Mouse (Mus musculus): ENCODE results near the gene Atrip.

The Atrip gene

DNA sequence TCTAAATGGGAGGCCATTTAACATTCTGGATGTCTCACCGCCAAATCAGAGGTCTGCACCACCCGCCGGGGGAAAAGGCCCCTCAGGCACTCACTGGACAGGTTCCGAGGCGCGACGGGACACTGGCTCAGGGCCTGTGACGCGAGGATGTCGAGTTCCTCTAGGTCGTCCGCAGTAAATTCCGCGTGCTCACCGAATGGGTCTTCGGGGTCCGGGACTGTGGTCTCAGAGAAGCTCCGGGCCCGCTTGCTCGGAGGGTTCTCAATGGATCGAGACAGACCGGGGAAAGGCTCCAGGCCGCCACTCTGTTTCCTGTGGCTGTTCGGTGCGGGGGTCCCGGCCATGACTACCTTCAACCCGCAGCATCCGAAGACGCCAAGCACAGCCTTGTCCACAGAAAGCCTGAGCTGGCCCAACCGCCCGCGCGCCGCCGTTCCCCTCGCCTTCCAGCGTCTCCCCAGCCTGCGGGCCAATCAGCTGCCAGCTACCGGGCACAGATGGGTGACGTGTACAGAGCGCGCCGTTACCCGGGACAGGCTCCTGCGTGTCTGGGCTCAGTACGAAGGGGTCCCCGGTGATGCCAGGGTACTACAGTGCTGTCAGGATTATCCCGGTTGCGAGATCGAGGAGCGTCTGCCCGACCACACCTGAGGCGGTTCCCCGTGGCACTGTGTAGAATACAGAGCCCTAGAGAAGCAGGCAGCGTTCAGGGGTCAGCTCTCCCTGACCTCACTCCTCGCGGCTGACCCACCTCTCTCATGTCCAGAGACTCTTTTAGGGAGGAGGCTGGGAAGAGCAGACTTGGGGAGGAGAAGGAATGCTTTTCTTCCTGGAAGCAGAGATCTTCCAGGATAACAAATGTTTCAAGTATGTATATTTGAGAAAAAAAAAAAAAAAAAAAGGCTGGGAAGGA, at the start of gene Atrip:
Gene Atrip (minus strand): TSS at position 464 of the 913 bp plus-strand sequence.
- peak; percentile 87 for DNase-seq

- no peak for DNase-seq
Observed at GRCm38 (mm10) chr9:109123266-109123665, 49.3 kb upstream of the Atrip start.

GRCm38 (mm10) chr9:109122553-109123085, 48.7 kb upstream of the Atrip start:
- no peak for DNase-seq

DNA sequence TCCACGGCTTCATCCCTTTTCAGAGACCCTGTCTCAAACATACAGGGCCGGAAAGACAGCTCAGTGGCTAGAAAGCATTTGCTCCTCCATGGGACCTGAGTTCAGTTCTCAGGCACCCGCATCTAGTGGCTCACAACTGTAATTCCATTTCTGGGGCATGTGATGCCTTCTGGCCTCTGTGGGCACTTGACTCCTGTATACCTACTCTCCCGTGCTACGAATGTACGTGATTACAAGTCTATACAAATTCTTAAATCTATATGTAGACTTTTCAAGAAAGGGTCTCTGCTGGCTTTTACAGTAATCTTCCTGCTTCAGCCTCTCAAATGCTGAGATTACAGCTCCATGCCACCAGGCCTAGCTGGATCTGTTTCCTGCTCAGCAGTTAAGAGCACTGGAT, 47.0 kb upstream of the Atrip start:
- DNase-seq, result no peak

- no peak for DNase-seq
Observed at GRCm38 (mm10) chr9:109119571-109119970, 45.6 kb upstream of the Atrip start.

GRCm38 (mm10) chr9:109118106-109118505, 44.2 kb upstream of the Atrip start:
- no peak for DNase-seq

GRCm38 (mm10) chr9:109116205-109116604, 42.3 kb upstream of the Atrip start:
- DNase-seq, result no peak

DNA sequence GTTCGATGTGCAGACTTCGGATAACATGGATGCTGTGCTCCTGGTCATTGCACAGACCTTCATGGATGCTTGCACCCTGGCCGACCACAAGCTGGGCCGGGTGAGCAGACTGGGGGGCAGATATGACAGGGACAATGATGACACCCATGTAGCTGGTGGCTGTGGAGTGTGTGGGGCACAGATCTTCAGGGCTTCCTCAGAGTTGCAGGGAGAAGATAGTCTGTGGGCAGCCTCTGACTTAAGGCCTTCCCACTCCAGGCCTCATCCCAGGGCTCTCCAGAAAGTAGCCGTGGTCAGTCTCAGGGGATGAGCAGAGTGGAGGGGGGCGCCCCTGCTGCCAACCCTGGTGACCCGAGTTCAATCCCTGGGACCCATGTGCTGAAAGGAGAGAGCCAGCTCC, 40.9 kb upstream of the Atrip start:
- DNase-seq, result no peak

GRCm38 (mm10) chr9:109114276-109114675, 40.4 kb upstream of the Atrip start:
- peak; percentile 1 for DNase-seq

DNA sequence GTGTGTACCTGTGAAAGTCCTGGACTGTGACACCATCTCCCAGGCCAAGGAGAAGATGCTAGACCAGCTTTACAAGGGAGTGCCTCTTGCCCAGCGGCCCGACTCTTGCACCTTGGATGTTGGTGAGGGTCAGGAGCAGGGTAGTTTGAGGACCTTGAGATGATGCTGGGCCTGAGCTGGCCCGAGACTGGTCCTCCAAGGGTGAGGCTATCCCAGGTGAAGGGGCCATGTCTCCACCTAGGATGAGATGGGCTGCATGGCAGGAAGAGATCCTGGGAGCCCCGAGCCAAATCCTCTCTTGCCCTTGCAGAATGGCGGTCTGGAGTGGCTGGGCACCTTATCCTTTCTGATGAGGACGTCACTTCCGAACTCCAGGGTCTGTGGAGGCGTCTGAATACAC, 39.4 kb upstream of the Atrip start:
- no peak for DNase-seq

- no peak for DNase-seq
Observed at GRCm38 (mm10) chr9:109111591-109111990, 37.7 kb upstream of the Atrip start.

- no peak for DNase-seq
Observed at GRCm38 (mm10) chr9:109111101-109111500, 37.2 kb upstream of the Atrip start.

- no peak for DNase-seq
Observed at GRCm38 (mm10) chr9:109110240-109110639, 36.3 kb upstream of the Atrip start.

DNA sequence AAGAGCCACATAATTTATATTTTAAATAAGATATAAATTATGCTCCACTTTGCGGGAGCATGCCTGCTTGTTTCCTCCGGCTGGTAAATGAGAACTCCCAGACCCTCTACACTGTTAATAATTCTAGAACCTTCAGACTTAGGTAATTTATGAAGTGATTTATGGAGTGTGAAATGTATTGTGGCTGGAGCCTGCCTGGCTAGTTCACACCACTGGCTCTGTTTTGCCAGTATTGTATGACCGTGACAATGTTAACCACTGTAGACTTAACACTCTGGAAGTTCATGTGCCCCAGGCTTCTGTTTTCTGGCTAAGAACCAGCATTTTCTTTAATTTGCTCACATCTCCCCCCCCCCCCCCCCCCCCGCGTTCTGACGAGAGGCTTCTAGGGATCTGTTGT, 33.4 kb upstream of the Atrip start:
- DNase-seq, result no peak

DNA sequence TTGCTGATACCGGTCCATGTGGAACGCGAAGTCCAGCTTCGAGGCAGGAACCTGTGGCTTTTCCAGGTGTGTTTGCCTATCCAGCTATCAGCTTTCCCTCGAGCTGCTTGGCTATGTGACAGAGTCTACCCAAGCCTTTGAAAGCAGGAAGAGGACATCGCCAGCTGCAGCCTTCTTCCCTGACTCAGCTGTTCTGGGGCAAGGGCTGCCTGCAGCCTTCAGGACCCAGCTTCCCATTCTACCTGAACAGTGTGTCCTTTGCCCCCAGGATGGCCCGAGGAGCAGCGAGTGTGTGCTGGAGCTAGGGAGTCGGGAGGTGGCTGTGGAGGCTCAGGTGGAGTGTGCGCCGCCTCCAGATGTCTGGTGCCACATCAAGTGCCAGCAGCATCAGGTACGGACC, 31.7 kb upstream of the Atrip start:
- no peak for DNase-seq

DNA sequence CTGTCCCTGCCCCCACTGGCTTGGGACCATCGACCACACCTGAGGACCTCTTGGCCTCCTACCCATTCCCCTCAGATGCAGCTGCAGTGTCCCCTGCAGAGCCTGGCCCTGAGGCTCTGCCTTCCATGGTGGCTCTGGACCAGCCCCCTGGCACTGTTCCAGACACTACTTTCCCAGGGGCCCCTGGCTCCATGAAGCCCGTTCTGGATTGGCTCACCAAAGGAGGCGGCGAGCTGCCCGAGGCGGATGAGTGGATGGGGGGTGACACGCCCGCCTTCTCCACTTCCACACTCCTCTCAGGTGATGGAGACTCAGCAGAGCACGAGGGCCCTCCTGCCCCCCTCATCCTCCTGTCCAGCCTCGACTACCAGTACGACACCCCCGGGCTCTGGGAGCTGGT, 31.1 kb upstream of the Atrip start:
- DNase-seq, result peak; percentile 43

DNA sequence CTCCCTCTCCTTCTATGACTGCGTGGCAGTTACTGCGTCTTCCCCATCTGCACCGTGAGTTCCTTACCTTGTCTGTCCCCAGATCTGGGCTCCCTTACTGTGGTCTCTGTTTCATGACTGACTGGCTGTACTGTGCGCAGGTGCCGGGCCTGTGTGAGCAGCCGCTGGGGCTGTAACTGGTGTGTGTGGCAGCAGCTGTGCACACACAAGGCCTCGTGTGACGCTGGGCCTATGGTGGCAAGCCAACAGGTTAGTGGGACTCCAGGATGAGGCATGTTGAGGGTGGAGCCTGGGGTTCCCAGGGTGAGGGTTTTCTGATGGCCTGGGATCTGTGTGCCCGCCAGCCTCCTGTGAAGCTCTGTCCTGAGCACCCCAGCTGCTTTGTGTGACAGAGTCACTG, 30.2 kb upstream of the Atrip start:
- no peak for DNase-seq

DNA sequence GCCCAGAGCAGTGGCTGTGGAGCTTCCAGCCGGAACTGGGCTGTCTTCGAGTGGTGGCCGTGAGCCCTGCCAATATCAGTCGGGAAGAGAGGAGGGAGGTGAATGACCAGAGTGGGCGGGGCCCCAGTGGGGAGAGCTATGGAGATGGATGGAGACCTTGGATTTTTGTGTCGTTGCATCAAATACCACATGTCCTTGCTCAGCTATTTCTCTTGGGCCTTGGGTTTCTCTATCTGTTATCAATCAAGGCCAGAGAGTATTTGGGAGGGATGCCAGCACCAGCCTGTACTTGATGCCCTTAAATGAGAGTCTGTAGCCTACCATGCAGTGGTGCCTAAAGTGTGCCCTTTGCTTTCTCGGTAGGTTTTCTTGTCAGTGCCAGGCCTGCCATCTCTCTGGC, 29.3 kb upstream of the Atrip start:
- DNase-seq, result no peak

GRCm38 (mm10) chr9:109102541-109102940, 28.6 kb upstream of the Atrip start:
- no peak for DNase-seq

DNA sequence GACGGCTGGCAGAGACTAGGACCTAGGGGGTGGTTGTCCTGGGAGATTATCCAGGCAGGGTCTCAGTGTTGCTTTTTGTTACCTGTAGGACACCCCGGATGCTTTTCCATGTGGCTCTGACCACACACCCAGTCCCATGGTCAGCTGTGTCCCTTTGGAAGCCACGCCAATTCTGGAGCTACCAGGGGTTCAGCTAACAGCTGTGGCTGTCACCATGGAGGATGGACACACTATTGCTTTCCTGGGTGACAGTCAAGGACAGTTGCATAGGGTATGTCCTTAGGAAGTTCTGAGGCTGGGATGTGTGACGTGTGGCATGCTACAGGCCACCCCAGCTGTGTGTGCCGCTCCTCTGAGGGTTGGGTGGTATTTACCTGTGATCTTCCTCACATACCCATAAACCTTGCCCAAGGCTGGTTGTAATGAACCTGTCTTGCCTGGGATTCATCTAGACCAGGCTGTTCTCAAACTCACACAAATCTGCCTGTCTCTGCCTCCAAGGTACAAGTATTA, 28.1 kb upstream of the Atrip start:
- no peak for DNase-seq

GRCm38 (mm10) chr9:109100307-109100928, 26.5 kb upstream of the Atrip start:
- no peak for DNase-seq

GRCm38 (mm10) chr9:109098969-109099368, 25.0 kb upstream of the Atrip start:
- DNase-seq, result peak; percentile 87

DNA sequence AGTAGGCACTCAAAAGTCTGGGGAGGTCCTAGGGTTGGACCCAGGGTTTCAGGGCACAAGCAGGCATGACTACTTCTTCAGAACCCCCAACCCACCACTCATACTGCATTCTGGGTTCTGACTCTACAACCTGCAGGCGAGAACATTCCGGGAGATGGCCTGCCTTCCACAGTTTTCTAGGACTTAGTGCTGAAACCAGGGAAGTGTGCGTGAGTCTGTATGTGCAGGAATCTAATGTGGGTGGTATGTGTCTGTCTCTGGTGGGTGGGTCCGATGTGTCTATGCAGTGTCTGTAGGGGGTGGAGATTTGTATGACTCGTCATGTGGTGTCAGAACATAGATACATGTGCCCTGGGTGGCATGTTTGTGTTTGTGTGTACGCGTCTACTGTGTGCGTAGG, 24.4 kb upstream of the Atrip start:
- DNase-seq, result no peak

- DNase-seq, result peak; percentile 52
Observed at GRCm38 (mm10) chr9:109097831-109098230, 23.9 kb upstream of the Atrip start.
